Mouse (Mus musculus): ENCODE results near the gene Agtpbp1.

The Agtpbp1 gene

DNA sequence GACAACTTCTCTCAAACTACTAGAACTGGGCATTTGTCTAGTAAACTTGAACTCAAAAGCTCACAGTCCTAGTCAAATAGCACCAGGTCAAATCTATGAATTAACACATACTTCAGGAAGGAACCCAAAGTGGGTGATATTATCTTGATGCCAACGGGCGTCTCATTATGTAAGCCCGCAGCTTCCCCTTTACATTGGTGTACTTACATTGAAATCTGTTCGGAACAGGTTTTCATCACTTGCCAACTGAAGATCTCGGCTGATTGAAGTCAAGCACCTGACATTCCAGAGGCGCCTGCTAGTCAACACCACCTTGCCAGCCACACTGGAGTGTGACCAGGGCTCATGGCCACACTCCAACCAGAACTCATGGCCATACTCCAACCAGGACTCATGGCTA is 155.7 kb downstream of the Agtpbp1 start:
- DNase-seq (ENCODE audit: low read depth, low spot score), result no peak

DNA sequence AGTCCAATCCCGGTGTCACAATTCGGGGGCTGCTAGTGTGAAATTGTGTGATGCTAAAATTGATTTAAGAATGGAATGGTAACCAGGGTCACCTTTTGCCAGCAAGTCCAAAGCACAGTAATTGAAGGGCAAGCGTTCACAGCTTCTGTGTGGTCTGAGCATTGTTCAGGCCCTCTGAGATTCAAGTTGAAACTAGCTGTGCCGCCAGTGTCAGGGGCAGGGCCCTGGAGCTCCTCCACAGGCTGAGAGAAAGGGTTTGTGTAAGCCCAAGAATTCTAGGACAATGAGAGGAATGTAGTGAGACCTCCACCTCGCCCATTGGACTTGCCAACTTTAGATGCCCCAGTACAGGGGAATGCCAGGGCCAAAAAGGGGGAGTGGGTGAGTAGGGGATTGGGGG is 161.2 kb downstream of the Agtpbp1 start:
- no peak for DNase-seq (ENCODE audit: low read depth, low spot score)

DNA sequence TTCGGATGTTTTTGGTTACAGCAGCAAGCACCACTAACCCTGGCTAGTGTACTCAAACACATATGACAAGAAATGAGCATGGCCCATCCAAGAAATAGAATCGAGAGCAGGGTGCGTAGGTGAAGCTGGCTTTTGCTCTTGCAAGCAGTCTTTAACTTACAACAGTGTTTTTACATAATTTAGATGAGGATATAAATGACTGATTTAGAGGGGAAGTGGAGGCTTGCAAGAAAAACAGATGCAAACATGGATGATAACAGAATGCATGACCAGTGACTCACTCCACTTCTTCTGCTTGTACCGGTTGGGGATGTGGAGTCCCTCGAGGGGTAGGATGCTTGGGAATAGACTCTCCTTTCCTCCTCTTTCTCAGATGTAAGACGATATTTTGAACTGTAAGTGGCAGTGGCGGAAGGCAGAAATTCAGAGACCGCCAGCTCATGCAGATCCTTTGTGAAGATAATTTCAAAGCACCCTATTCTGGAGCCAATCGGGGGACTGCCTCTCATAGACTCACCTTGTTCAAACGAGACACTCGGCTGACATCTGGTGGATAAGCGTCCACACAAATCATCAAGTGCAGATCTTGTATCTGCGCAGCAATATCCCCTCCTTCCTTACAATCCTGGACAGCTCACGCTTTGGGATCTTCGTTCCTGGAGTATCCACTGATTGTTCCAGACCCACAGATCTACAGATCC is 168.3 kb downstream of the Agtpbp1 start:
- peak; percentile 48 for DNase-seq (ENCODE audit: low read depth, low spot score)

DNA sequence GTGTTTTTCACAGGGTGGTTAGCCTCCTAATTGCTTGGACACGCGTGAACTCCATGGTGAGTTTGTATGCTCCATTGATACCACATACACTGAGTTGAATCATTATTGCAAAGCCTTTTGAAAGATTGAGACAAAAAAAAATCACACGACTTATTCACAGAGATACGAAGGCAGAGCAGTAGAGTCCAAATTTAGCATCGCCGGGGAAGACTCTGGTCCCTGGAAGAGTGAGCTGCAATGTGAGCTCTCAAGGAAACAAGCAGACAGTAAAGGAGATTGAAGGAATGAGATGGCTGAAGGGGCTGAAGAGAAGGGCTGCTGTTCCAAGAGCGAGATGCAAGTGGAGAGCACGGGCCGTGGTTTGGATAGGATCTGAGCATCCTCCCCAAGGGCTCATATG is 171.1 kb downstream of the Agtpbp1 start:
- no peak for DNase-seq (ENCODE audit: low read depth, low spot score)

DNA sequence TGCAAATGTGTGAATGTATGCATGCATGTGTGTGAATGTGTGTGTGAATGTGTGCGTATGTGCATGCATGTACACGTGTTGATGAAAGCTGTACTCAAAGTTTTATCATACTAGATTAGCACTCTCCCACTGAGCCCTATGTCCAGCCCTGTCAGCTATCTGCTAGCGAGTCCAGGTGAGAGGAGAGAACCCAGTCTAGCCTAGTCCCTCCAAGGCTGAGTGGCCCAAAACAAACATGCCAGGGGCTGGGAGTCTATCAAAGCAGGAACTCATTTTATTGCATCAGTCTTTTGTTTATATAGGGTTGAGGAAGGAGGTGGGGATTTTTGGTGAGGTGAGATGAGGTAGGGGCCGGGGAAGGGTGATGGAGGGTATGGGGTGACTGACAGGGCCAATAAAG is 172.4 kb downstream of the Agtpbp1 start:
- DNase-seq (ENCODE audit: low read depth, low spot score), result no peak

DNA sequence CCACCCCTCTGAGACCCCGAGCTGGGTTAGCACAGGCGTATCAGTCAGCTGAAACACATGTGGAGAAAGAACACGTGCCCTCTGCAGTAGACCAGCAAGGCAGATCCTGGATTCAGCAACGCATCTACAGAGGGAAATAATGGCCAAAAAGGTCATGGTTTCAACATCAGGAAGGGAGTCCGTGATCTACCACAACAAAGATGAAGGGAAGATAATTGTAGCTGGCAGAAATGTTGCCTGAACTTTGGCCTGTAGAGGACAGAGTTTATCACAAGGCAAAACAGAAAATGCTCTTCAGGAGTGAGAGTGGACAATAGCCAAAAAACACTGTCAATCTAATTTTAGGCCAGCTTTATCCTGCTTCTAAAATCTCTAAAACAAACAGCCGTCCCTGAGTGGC is 177.8 kb downstream of the Agtpbp1 start:
- DNase-seq (ENCODE audit: low read depth, low spot score), result no peak

DNA sequence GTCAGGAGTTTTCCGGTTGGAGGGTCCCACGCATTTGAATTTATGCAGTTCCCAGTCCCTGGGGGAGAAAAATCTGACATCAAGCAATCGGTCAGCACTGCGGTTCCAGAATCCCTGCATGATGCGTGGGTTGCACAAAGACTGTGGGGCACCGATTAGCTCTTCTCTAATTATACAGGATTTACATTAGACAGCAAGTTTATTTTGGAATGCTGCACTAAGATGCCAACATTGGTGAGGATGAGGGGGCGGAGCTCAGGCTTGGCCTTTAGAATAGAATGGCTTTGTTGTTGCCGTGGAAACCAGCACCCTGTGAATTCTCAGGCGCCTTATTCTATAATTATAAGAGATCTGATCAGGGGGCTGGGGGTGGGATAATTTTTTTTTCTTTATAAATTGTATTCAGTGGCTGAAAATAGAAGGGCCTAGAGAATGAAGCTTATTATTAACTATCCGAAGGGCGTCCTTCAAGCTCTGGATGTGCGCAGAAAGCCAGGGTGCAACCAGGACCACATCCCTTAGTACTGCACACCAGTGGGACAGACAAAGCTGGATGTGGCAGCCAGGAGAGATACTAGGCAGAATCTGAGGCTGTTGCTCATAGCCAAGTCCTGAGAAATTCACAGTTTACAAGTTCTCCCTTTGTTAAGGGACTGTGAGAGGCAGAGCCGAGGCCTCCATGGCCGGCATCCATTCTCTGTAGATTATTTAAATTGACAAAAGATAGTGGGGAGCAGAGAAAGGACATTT is 182.8 kb downstream of the Agtpbp1 start:
- DNase-seq (ENCODE audit: low read depth, low spot score), result peak; percentile 95

DNA sequence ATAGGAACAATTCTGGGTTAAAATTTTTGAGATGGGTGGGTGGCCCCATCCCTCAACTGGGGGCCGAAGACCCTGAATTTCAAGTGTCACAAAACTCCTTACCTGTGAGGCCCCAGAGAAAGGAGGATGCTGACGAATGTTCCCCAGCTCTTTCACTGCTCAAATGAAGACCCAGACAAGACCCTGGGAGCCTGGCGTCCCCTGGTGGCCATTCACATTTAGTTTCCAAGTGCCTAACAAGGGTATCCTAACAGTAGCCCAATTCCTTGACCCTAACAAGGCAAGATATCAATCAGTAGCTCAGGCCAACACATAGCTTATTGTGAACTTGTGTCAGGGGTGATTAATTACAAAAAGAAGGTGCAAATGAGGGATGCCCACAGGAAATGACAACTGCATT is 187.5 kb downstream of the Agtpbp1 start:
- no peak for DNase-seq (ENCODE audit: low read depth, low spot score)

Measured in telencephalon, adult 2 months (tissue).